Comparison of ENCODE assay signal across 20 mouse cellular contexts in genomic region chr6:148116907-148117306, GRCm38 (mm10).
DNase-seq lines count a peak whose midpoint lies in the region; ATAC-seq lines count a peak whose summit lies in the region.
"Had no signal": no experiment of that assay in that cellular context is flagged by ENCODE, and none has a peak within 500 bp of the region (broad histone marks: within the 10 kb centered on the region; RNA-seq: fewer than 3 reads in every experiment).

No protein-coding gene starts in this region.

- no peaks in the 10 kb centered on the region for H3K4me1 ChIP-seq in kidney, embryonic 14.5 days (ENCODE audit: control insufficient read depth, insufficient read depth, low read length)
- H3K4me1 ChIP-seq in lung, embryonic 16.5 days (replicated peaks; ENCODE audit: control insufficient read depth, insufficient read depth, low read length): peaks cover 4% of the 10 kb centered on the region; the same call in 1 of the 2 replicates
- H3K4me1 ChIP-seq: embryonic facial prominence, embryonic 15.5 days; forebrain, embryonic 10.5 days; hindbrain, embryonic 10.5 days had no signal

- no peak overlapping the region for H3K4me2 ChIP-seq in kidney, embryonic 14.5 days (replicated peaks; ENCODE audit: low read depth, low read length)
- H3K4me2 ChIP-seq in lung, embryonic 16.5 days (ENCODE audit: low read depth, low read length): no peak overlapping the region
- H3K4me2 ChIP-seq: embryonic facial prominence, embryonic 15.5 days; heart, embryonic 11.5 days; hindbrain, embryonic 14.5 days had no signal

- H3K36me3 ChIP-seq in kidney, embryonic 14.5 days (ENCODE audit: control insufficient read depth, insufficient read depth, low read length): no peaks in the 10 kb centered on the region
- H3K36me3 ChIP-seq in lung, embryonic 16.5 days (ENCODE audit: control insufficient read depth, insufficient read depth, low read length): no peaks in the 10 kb centered on the region
- H3K36me3 ChIP-seq: embryonic facial prominence, embryonic 15.5 days; forebrain, embryonic 10.5 days; hindbrain, embryonic 10.5 days had no signal

- ATAC-seq in kidney, embryonic 14.5 days (ENCODE audit: low FRiP score, low TSS enrichment): no peak
- ATAC-seq in lung, embryonic 16.5 days (ENCODE audit: low read depth): peak; percentile 39; the same call in 1 of the 2 replicates
- ATAC-seq: forebrain, embryonic 14.5 days had no signal

- peak; percentile 12 for DNase-seq in kidney, adult 11 months
- peak; percentile 19 for DNase-seq in kidney, postnatal 14 days
- no peak for DNase-seq in kidney, adult 18-20 months
- DNase-seq in lung, adult 18-20 months: no peak
- DNase-seq: adrenal gland, adult 2 months; cerebellum, adult 11 months; cerebellum, adult 8-10 months; cerebellum, postnatal 14 days; embryo, embryonic 11 days; gastrocnemius, adult 2 months; gastrocnemius, postnatal 25 days had no signal

- WGBS in kidney, embryonic 14.5 days: 84% methylated on average over 3 of the region's 3 CpGs
- 50% methylated on average over 3 of the region's 3 CpGs for WGBS in lung, embryonic 16.5 days

- no peak overlapping the region for H3K9ac ChIP-seq in kidney, embryonic 14.5 days (ENCODE audit: low read depth, low read length)
- no peak overlapping the region for H3K9ac ChIP-seq in lung, embryonic 16.5 days (ENCODE audit: low read length)
- H3K9ac ChIP-seq: embryonic facial prominence, embryonic 15.5 days; hindbrain, embryonic 14.5 days had no signal

- no peak overlapping the region for H3K27ac ChIP-seq in kidney, embryonic 14.5 days (ENCODE audit: low read depth, low read length)
- H3K27ac ChIP-seq in lung, embryonic 16.5 days (ENCODE audit: low read length): peak overlapping the region; percentile 58
- H3K27ac ChIP-seq: embryonic facial prominence, embryonic 15.5 days; forebrain, embryonic 10.5 days; gastrocnemius, adult 2 months; hindbrain, embryonic 10.5 days; hindbrain, embryonic 14.5 days had no signal

- H3K4me3 ChIP-seq in kidney, embryonic 14.5 days (ENCODE audit: low read length): no peak overlapping the region
- H3K4me3 ChIP-seq in lung, embryonic 16.5 days (ENCODE audit: low read length): no peak overlapping the region
- H3K4me3 ChIP-seq: embryonic facial prominence, embryonic 15.5 days; erythroblast, embryonic 14.5 days; forebrain, embryonic 10.5 days; gastrocnemius, adult 2 months; hindbrain, embryonic 10.5 days had no signal

- no peaks in the 10 kb centered on the region for H3K27me3 ChIP-seq in kidney, embryonic 14.5 days (ENCODE audit: control insufficient read depth, insufficient read depth, low read length)
- no peaks in the 10 kb centered on the region for H3K27me3 ChIP-seq in lung, embryonic 16.5 days (ENCODE audit: control insufficient read depth, insufficient read depth, low read depth, low read length)
- H3K27me3 ChIP-seq: embryonic facial prominence, embryonic 15.5 days had no signal

- no peaks in the 10 kb centered on the region for H3K9me3 ChIP-seq in kidney, embryonic 14.5 days (ENCODE audit: control insufficient read depth, low read length)
- no peaks in the 10 kb centered on the region for H3K9me3 ChIP-seq in lung, embryonic 16.5 days (ENCODE audit: control insufficient read depth, low read length)
- H3K9me3 ChIP-seq: embryonic facial prominence, embryonic 15.5 days; forebrain, embryonic 10.5 days; hindbrain, embryonic 10.5 days had no signal

Comparison
In these comparisons a context has a peak if more than half of its experiments do, and no peak if none do; other contexts are left out.
1. DNase-seq: peak in kidney, adult 11 months (single experiment) and kidney, postnatal 14 days (single experiment); none in kidney, adult 18-20 months (single experiment) and lung, adult 18-20 months (0 of 2).